Mouse (Mus musculus) CH12.LX (cell line): Measurements from ENCODE around the gene Slx4ip. TPM values are rescaled to one million over a fixed set of nuclear protein-coding genes. Genes with fewer than 3 reads are reported as not detected.
A peak's percentile ranks its signal among the peaks of the same experiment; 100 is the strongest.

Experiments used
- DNase-seq: peaks from one replicate; pipeline ENCODE4 v3.0.0-alpha.2; 2013; ENCODE audit errors: extremely low read depth
- H3K27ac ChIP-seq: 2 replicates; pipeline ENCODE4 v1.5.1; 2012; ENCODE audit warnings: low read depth, mild to moderate bottlenecking, control low read depth, moderate library complexity; ENCODE audit not compliant: insufficient read depth
- H3K27me3 ChIP-seq: replicated peaks from 2 replicates; pipeline ENCODE3; 2012; ENCODE audit warnings: inconsistent platforms
- H3K36me3 ChIP-seq, 2 experiments: replicated peaks in 1 of 2; 2 replicates each; pipeline versions ENCODE3 to v1.6.1; 2012; ENCODE audit warnings: inconsistent platforms in 1 of 2, low read length in 1 of 2, mild to moderate bottlenecking in 1 of 2, mixed read lengths in 1 of 2, moderate library complexity in 1 of 2; ENCODE audit not compliant: control insufficient read depth in 1 of 2, insufficient read depth in 1 of 2
- H3K4me1 ChIP-seq, 2 experiments: 2 replicates each; pipeline ENCODE4 v1.6.1; 2012; ENCODE audit warnings: inconsistent platforms in 1 of 2, moderate library complexity in 1 of 2; ENCODE audit not compliant: insufficient read depth in 2 of 2, control insufficient read depth in 1 of 2
- H3K4me2 ChIP-seq: 2 replicates; pipeline ENCODE4 v1.6.1; 2012; ENCODE audit warnings: low read depth, mild to moderate bottlenecking, control low read depth; ENCODE audit not compliant: poor library complexity, insufficient read depth, severe bottlenecking
- H3K4me3 ChIP-seq, 3 experiments: fragments of 150-350 bp in 1 of 3; sonication (generic) in 1 of 3; replicated peaks in 1 of 3; 2 replicates each; pipeline versions ENCODE3 to v1.5.1; 2011 to 2012; ENCODE audit warnings: low read depth in 2 of 3, low read length in 2 of 3, mild to moderate bottlenecking in 2 of 3, moderate library complexity in 2 of 3, control low read depth in 1 of 3, improper control_type of control experiment in 1 of 3, inconsistent platforms in 1 of 3, mixed read lengths in 1 of 3; ENCODE audit not compliant: poor library complexity in 1 of 3
- H3K79me2 ChIP-seq: replicated peaks from 2 replicates; pipeline ENCODE4 v1.6.1; 2012; ENCODE audit warnings: mild to moderate bottlenecking, moderate library complexity; ENCODE audit not compliant: control insufficient read depth, poor library complexity, insufficient read depth, severe bottlenecking; ENCODE audit errors: extremely low read depth
- H3K9ac ChIP-seq: 2 replicates; pipeline ENCODE4 v1.6.1; 2012; ENCODE audit warnings: low read depth, mild to moderate bottlenecking, control low read depth, moderate library complexity; ENCODE audit not compliant: insufficient read depth
- H3K9me3 ChIP-seq: replicated peaks from 2 replicates; pipeline ENCODE3; 2012; ENCODE audit warnings: low read length, inconsistent platforms, mixed read lengths
- BHLHE40 ChIP-seq: IDR thresholded peaks from 2 replicates; pipeline ENCODE4 v1.6.1; 2011; ENCODE audit warnings: mild to moderate bottlenecking, low read depth, low read length, improper control_type of control experiment
- CHD1 ChIP-seq: IDR thresholded peaks from 2 replicates; pipeline ENCODE4 v1.6.1; 2012; ENCODE audit warnings: low read depth, low read length, improper control_type of control experiment, inconsistent platforms
- CHD2 ChIP-seq: IDR thresholded peaks from 2 replicates; pipeline ENCODE4 v1.6.1; 2011; ENCODE audit warnings: low read length, improper control_type of control experiment
- CTCF ChIP-seq, 2 experiments: IDR thresholded peaks in 1 of 2; conservative IDR thresholded peaks in 1 of 2; 2 replicates each; pipeline ENCODE4 v1.5.1; 2011 to 2012; ENCODE audit warnings: low read depth in 2 of 2, low read length in 2 of 2, improper control_type of control experiment in 1 of 2, inconsistent platforms in 1 of 2, mild to moderate bottlenecking in 1 of 2, moderate library complexity in 1 of 2
- E2F4 ChIP-seq: IDR thresholded peaks from 2 replicates; pipeline ENCODE4 v1.6.1; 2011; ENCODE audit warnings: low read depth, low read length, improper control_type of control experiment; ENCODE audit not compliant: insufficient replicate concordance
- ELF1 ChIP-seq: IDR thresholded peaks from 2 replicates; pipeline ENCODE4 v1.6.1; 2014; ENCODE audit warnings: low read depth, mild to moderate bottlenecking, inconsistent platforms, low read length, improper control_type of control experiment
- EP300 ChIP-seq: IDR thresholded peaks from 2 replicates; pipeline ENCODE4 v1.6.1; 2011; ENCODE audit warnings: low read length, improper control_type of control experiment
- ETS1 ChIP-seq: conservative IDR thresholded peaks from 2 replicates; pipeline ENCODE4 v1.6.1; 2012; ENCODE audit warnings: low read depth, mild to moderate bottlenecking, inconsistent platforms, low read length, improper control_type of control experiment, moderate library complexity
- GABPA ChIP-seq: IDR thresholded peaks from 2 replicates; pipeline ENCODE4 v1.6.1; 2012; ENCODE audit warnings: low read depth, low read length, improper control_type of control experiment, inconsistent platforms; ENCODE audit not compliant: insufficient replicate concordance
- HCFC1 ChIP-seq: IDR thresholded peaks from 2 replicates; pipeline ENCODE4 v1.6.1; 2012; ENCODE audit warnings: low read depth, mild to moderate bottlenecking, inconsistent platforms, low read length, improper control_type of control experiment
- IRF4 ChIP-seq: IDR thresholded peaks from 2 replicates; pipeline ENCODE4 v1.6.1; 2014; ENCODE audit warnings: low read depth, mild to moderate bottlenecking, inconsistent platforms, low read length, improper control_type of control experiment
- JUN ChIP-seq: IDR thresholded peaks from 2 replicates; pipeline ENCODE4 v1.6.1; 2011; ENCODE audit warnings: low read depth, mild to moderate bottlenecking, low read length, improper control_type of control experiment, moderate library complexity; ENCODE audit not compliant: insufficient read depth
- JUND ChIP-seq: conservative IDR thresholded peaks from 2 replicates; pipeline ENCODE4 v1.6.1; 2011; ENCODE audit warnings: low read depth, low read length, improper control_type of control experiment
- KAT2A ChIP-seq: IDR thresholded peaks from 2 replicates; pipeline ENCODE4 v1.6.1; 2012; ENCODE audit warnings: low read length, improper control_type of control experiment, inconsistent platforms; ENCODE audit not compliant: insufficient replicate concordance
- MAFK ChIP-seq: IDR thresholded peaks from 2 replicates; pipeline ENCODE4 v1.6.1; 2011; ENCODE audit warnings: low read length, improper control_type of control experiment; ENCODE audit not compliant: insufficient replicate concordance
- MAX ChIP-seq: IDR thresholded peaks from 2 replicates; pipeline ENCODE4 v1.6.1; 2011; ENCODE audit warnings: low read length, improper control_type of control experiment
- MAZ ChIP-seq: IDR thresholded peaks from 2 replicates; pipeline ENCODE4 v1.6.1; 2012; ENCODE audit warnings: low read depth, mild to moderate bottlenecking, inconsistent platforms, low read length, improper control_type of control experiment, moderate library complexity
- MEF2A ChIP-seq: IDR thresholded peaks from 2 replicates; pipeline ENCODE4 v1.6.1; 2014; ENCODE audit warnings: low read depth, mild to moderate bottlenecking, inconsistent platforms, low read length, improper control_type of control experiment, borderline replicate concordance
- MXI1 ChIP-seq: IDR thresholded peaks from 2 replicates; pipeline ENCODE4 v1.6.1; 2011; ENCODE audit warnings: mild to moderate bottlenecking, low read depth, low read length, improper control_type of control experiment
- MYC ChIP-seq: IDR thresholded peaks from 2 replicates; pipeline ENCODE4 v1.6.1; 2011; ENCODE audit warnings: low read depth, mild to moderate bottlenecking, improper control_type of control experiment, low read length
- NELFE ChIP-seq: IDR thresholded peaks from 2 replicates; pipeline ENCODE4 v1.6.1; 2011; ENCODE audit warnings: low read depth, low read length, improper control_type of control experiment
- NRF1 ChIP-seq: IDR thresholded peaks from 2 replicates; pipeline ENCODE4 v1.6.1; 2014; ENCODE audit warnings: low read depth, mild to moderate bottlenecking, inconsistent platforms, low read length, improper control_type of control experiment, moderate library complexity
- PAX5 ChIP-seq: IDR thresholded peaks from 2 replicates; pipeline ENCODE4 v1.6.1; 2012; ENCODE audit warnings: low read length, inconsistent platforms, mixed read lengths
- POLR2A ChIP-seq: IDR thresholded peaks from 2 replicates; pipeline ENCODE4 v1.6.1; 2011; ENCODE audit warnings: low read depth, mild to moderate bottlenecking, improper control_type of control experiment, low read length
- POLR2AphosphoS2 ChIP-seq: IDR thresholded peaks from 2 replicates; pipeline ENCODE4 v1.6.1; 2011; ENCODE audit warnings: low read depth, low read length, improper control_type of control experiment
- RAD21 ChIP-seq: IDR thresholded peaks from 2 replicates; pipeline ENCODE4 v1.6.1; 2011; ENCODE audit warnings: low read depth, mild to moderate bottlenecking, low read length, improper control_type of control experiment, moderate library complexity
- RCOR1 ChIP-seq: conservative IDR thresholded peaks from 2 replicates; pipeline ENCODE4 v1.6.1; 2012; ENCODE audit warnings: low read depth, mild to moderate bottlenecking, inconsistent platforms, low read length, improper control_type of control experiment
- SIN3A ChIP-seq: IDR thresholded peaks from 2 replicates; pipeline ENCODE4 v1.6.1; 2012; ENCODE audit warnings: low read length, improper control_type of control experiment, inconsistent platforms
- SMC3 ChIP-seq: IDR thresholded peaks from 2 replicates; pipeline ENCODE4 v1.6.1; 2011; ENCODE audit warnings: low read depth, low read length, improper control_type of control experiment
- TBP ChIP-seq: conservative IDR thresholded peaks from 2 replicates; pipeline ENCODE4 v1.6.1; 2011; ENCODE audit warnings: low read depth, low read length, improper control_type of control experiment
- TCF12 ChIP-seq: IDR thresholded peaks from 2 replicates; pipeline ENCODE4 v1.6.1; 2014; ENCODE audit warnings: low read depth, mild to moderate bottlenecking, inconsistent platforms, low read length, improper control_type of control experiment
- UBTF ChIP-seq: IDR thresholded peaks from 2 replicates; pipeline ENCODE4 v1.6.1; 2012; ENCODE audit warnings: low read depth, mild to moderate bottlenecking, inconsistent platforms, low read length, improper control_type of control experiment, moderate library complexity
- USF1 ChIP-seq: IDR thresholded peaks from 2 replicates; pipeline ENCODE4 v1.6.1; 2014; ENCODE audit warnings: low read depth, mild to moderate bottlenecking, inconsistent platforms, low read length, improper control_type of control experiment
- USF2 ChIP-seq: conservative IDR thresholded peaks from 2 replicates; pipeline ENCODE4 v1.6.1; 2011; ENCODE audit warnings: low read depth, low read length, improper control_type of control experiment
- ZC3H11A ChIP-seq: IDR thresholded peaks from 2 replicates; pipeline ENCODE4 v1.6.1; 2012; ENCODE audit warnings: low read depth, mild to moderate bottlenecking, inconsistent platforms, low read length, improper control_type of control experiment
- ZKSCAN1 ChIP-seq: IDR thresholded peaks from 2 replicates; pipeline ENCODE4 v1.6.1; 2012; ENCODE audit warnings: low read depth, inconsistent platforms, low read length, improper control_type of control experiment, borderline replicate concordance
- ZMIZ1 ChIP-seq: IDR thresholded peaks from 2 replicates; pipeline ENCODE4 v1.6.1; 2012; ENCODE audit warnings: low read depth, mild to moderate bottlenecking, inconsistent platforms, low read length, improper control_type of control experiment
- ZNF384 ChIP-seq: IDR thresholded peaks from 2 replicates; pipeline ENCODE4 v1.6.1; 2012; ENCODE audit warnings: low read depth, low read length, improper control_type of control experiment, inconsistent platforms
- dilution Hi-C: fragments of 300-500 bp; cut with MboI; formaldehyde crosslinking; loops from 2 replicates; pipeline ENCODE4 v1.14.3; 2020; ENCODE audit warnings: low sequenced_read_pairs; ENCODE audit not compliant: extremely low pct_unique_long_range_greater_than_20kb, extremely low pct_ligation_motif_present
- in situ Hi-C: fragments of 300-500 bp; cut with MboI; formaldehyde crosslinking; loops from 3 replicates; pipeline ENCODE4 v1.14.3; 2019; ENCODE audit warnings: low sequenced_read_pairs, low pct_ligation_motif_present, low pct_unique_long_range_greater_than_20kb, mixed read lengths
- polyA plus RNA-seq: library from polyadenylated mRNA; unstranded; fragments of >175 nt; gene quantifications from 2 replicates; pipeline ENCODE4 v1.2.1, GENCODE M21; 2012; ENCODE audit warnings: low read depth; ENCODE audit not compliant: insufficient read length
- total RNA-seq, 2 experiments: library from RNA; depleted of rRNA; stranded (reverse); fragments of 300-350 nt in 1 of 2; fragments of >200 nt in 1 of 2; gene quantifications; 2 replicates each; pipeline ENCODE4 v1.2.3; 2012 to 2014

The Slx4ip gene
- total and polyA plus RNA-seq, 3 experiments = 4.1 to 6.7 (median 4.7) TPM

GRCm38 (mm10) chr2:136921003-136921408 lies 30.0 kb downstream of the Slx4ip start:
- Histone ChIP-seq H3K9ac (peak overlapping the region; percentile 20), H3K27me3 (no peaks in the 10 kb centered on the region), H3K4me3 (peak overlapping the region; percentile 16 to 44 (median 42)), H3K9me3 (no peaks in the 10 kb centered on the region), H3K36me3 (peaks cover 0 to 8% of the 10 kb centered on the region in 2 experiments), H3K27ac (peak overlapping the region; percentile 71)
- dilution Hi-C loops (no loop called here), in situ Hi-C loops (no loop called here)
- DNase-seq = peak; percentile 71
- TF ChIP-seq NELFE (no peak), RAD21 (no peak), SIN3A (peak; percentile 74; the same call in 1 of the 2 replicates), MYC (no peak), ETS1 (peak; percentile 61), USF2 (no peak), E2F4 (no peak), UBTF (no peak), KAT2A (no peak), RCOR1 (no peak), ELF1 (0 out of 2 replicates have a peak, but pooled peaks have one; percentile 37), POLR2A (no peak), SMC3 (no peak), EP300 (peak; percentile 64), ZMIZ1 (no peak), POLR2AphosphoS2 (no peak), PAX5 (no peak), CTCF (conservative IDR thresholded peaks at IDR 0.05 in 1 of 2, IDR thresholded peaks at IDR 0.05 in 1 of 2; ENCODE audit: low read depth in 2 of 2, low read length in 2 of 2) (no peak), MAX (no peak), ZNF384 (no peak), IRF4 (peak; percentile 67), CHD1 (no peak), MEF2A (peak; percentile 70; the same call in 1 of the 2 replicates), NRF1 (no peak), MXI1 (no peak), JUND (no peak; the same call in 1 of the 2 replicates), GABPA (no peak), BHLHE40 (no peak), MAZ (peak; percentile 65; the same call in 1 of the 2 replicates), HCFC1 (no peak), ZC3H11A (no peak), TBP (no peak), MAFK (peak; percentile 96), CHD2 (no peak), USF1 (no peak), JUN (no peak), ZKSCAN1 (no peak), TCF12 (0 out of 2 replicates have a peak, but pooled peaks have one; percentile 18)
- TF ChIP-seq, all 38 proteins: peak for 9
- Histone ChIP-seq H3K79me2 (0 out of 2 replicates have a peak, but pooled peaks cover 3% of the 10 kb centered on the region), H3K4me2 (peak overlapping the region; percentile 62), H3K4me1 (peaks cover 3 to 37% of the 10 kb centered on the region in 2 experiments; a peak in 2 of 4 replicates)
